Mouse (Mus musculus) WW6 (cell line): ENCODE results near the gene Zfp275.
"Not testable (repeated sequence)": the region's sequence is repeated elsewhere in the genome, so short reads cannot be mapped to it uniquely, and the experiment has no call there.

Experiments
- DNase-seq: peaks from one replicate; pipeline ENCODE4 v3.0.0-alpha.2; 2013; ENCODE audit warnings: low read depth, low spot score

Zfp275 gene

GRCm38 (mm10) chrX:73342483-73342895 is at the start of gene Zfp275:
Gene Zfp275, plus strand, starts transcription at chrX:73342621.
- DNase-seq: peak; percentile 47

DNA sequence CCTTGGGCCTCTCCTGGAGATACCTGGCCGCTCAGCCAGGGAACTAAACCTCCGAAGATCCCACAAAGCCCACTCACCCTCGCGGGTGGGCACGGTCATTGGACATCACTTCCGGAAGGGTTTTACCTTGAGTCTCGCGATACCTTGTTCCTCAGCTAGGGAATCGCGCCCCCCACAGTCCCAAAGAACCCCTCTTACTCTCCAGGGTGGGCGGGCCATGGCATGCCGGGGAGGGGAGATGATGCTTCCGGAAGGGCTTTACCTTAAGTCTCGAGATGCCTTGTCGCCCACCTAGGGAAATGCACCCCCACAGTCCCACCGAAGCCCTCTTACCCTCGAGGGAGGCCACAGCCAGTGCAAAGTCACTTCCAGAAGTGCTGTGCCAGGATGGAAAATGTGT is 49.5 kb upstream of the Zfp275 start, which contains the start of the genes Xlr5a and Xlr5c:
Xlr5a (minus strand) TSS at position 101 of the 400 bp plus-strand sequence.
Xlr5c (minus strand) TSS at position 101 of the 400 bp plus-strand sequence.
- DNase-seq: not testable (repeated sequence)

DNA sequence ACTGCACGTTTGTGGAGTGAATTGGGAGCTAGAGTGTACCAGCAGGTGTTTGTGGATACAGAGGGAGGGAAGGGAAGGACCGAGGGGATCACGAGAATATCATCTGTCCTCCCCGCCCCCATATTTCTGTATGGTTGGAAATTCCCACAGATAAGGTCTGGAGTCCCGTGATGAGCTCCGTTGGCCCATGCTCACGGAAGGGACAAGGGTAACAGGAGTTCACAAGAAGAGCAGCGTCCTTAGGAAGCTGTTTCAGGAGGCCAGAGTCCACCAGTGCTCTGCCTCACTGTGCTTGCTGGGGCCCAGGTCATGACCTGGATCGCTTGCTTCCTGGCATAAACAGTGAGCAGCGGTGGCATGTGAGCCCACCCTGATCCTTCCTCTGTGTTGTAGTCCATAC is 46.7 kb upstream of the Zfp275 start:
- not testable (repeated sequence) for DNase-seq

- DNase-seq: peak; percentile 0
Observed at GRCm38 (mm10) chrX:73312522-73312921, 29.9 kb upstream of the Zfp275 start.

- DNase-seq: no peak
Observed at GRCm38 (mm10) chrX:73321029-73321428, 21.4 kb upstream of the Zfp275 start.

GRCm38 (mm10) chrX:73327215-73327614 is 15.2 kb upstream of the Zfp275 start:
- no peak for DNase-seq

DNA sequence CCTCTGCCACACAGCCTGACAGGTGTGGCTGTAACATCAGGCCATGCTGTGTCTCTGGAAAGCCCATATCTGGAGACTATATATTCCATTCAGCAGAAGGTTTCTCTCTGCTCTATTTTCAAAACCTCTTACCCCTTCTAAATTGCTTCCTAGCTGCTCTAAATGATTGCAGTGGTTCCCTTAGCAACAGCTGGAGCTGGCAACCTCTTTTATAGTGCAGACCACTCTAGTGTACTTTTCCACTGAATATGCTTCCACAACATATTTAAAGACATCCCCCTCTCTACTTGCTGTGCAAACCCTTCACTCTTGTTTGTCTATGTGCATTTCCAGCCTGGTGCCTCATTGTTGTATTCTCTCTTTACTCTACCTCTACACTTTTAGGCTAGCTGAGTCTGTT is 8.9 kb upstream of the Zfp275 start:
- DNase-seq: no peak

DNA sequence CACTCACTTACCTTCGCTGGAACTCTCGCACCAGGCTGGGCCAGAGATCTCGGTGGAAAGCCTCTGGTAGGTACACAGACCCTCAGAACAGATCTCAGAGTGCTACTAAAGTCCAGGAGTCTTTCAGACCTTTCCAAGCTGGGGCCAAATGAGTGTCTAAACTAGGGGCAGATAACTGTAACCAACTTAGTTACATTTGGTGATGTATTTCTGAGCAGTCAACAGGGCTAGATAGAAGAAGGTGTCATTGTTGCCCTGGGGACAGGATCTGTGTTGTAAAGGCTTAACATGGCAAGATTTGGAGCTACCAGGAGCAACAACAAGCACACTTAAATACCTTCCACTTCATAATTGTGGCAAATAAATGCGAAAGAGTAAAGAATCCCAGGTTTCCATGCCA is 5.7 kb upstream of the Zfp275 start, which contains the start of gene Gm45015:
Gm45015 (minus strand) TSS at position 101 of the 400 bp plus-strand sequence.
- no peak for DNase-seq

- DNase-seq: no peak
Observed at GRCm38 (mm10) chrX:73341473-73341872, 948 bp upstream of the Zfp275 start.

GRCm38 (mm10) chrX:73342068-73342467 is 353 bp upstream of the Zfp275 start:
- DNase-seq: no peak

GRCm38 (mm10) chrX:73342941-73343735 is 717 bp downstream of the Zfp275 start:
- no peak for DNase-seq

DNA sequence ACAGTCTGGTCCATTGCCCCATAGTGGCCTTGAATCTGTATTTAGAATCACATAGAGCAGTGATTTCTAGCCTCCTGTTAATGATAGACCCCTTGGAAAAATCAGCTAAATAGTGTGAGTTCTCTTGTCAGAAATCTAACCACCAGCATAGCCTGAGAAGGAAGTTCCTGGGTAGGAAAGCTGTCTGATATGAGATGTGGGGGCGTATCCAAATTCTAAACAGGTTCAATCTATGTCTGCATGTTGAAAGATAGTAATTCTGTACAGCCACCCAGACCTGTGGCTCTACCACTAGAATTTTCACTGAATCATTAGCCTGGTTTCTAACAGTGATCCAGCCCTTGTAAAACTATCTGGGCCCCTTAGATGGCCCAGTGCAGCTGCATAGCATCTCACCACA is 1.4 kb downstream of the Zfp275 start:
- DNase-seq: no peak

DNA sequence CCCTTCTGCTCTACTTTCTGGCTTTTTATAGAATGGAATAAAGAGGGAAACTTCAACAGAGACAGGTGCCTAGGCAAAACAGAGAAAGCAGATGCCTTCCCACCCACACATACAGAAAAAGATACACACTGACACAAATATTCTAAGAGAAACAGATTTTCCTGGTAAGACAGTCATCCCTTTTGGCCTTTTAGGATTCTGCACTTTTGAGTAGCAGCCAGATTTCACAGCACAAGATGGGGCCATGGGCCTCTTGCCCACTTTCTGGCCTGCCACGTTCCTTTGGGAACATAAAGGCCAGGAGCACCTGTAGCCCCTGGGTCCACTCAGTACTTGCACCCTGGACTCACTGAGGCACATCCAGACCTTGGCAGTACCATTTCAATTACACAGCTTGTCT is 1.9 kb downstream of the Zfp275 start:
- DNase-seq: no peak

DNA sequence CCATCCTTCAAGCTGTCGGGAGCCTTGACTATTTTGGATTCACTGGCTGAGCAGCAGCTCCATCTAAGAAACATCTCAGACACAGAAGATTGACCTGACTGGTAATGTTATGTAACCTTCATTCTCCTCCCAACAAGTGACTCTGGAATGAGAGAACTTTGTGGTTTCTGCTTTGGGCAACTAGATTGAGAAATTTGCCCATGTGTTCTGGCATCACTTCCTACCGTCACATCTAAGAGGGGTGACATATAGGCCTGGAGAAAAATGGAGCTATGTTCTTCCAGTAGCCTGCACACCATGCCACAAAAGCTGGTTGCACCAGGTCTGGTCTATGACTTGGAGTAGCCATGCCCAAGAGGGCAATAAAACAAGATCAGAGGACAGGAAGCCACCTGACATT is 13.7 kb downstream of the Zfp275 start:
- no peak for DNase-seq

GRCm38 (mm10) chrX:73356719-73357118 is 14.3 kb downstream of the Zfp275 start:
- DNase-seq: no peak

DNA sequence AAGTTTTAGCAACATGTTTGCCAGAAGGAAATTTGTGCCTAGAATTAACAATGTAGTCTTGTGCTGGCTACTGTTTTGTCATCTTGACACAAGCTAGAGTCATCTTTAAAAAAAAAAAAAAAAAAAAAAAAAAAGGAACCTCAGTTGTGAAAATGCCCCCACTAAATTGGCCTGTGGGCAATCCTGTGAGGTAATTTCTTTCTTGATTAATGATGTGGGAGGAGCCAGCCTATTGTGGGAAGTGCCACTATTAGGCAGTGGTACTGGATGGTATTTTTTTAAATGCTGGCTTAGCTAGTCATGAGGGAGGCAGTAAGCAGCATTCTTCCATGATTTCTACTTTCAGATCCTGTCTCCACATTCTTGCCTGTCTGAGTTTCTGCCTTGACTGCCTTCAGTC is 20.9 kb downstream of the Zfp275 start:
- DNase-seq: no peak

DNA sequence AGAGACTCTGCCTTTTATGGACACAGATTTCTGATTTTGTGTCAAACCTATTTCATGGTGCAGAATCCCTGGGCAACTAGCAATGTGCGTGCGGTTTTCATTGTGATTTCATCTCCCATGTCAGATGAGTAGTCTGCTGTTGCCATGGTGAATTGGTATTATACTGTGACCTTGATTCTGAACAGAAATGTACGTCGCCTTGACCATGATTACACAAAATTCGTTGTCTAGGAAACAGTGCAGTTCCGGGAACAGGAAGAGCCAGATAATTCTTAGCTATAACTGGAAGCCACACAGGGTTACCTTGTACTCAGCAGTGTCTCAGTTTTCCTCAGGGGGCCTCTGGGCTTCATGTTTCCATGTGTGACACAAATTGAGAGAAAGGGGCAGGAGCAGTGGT is 42.0 kb downstream of the Zfp275 start:
- no peak for DNase-seq

DNA sequence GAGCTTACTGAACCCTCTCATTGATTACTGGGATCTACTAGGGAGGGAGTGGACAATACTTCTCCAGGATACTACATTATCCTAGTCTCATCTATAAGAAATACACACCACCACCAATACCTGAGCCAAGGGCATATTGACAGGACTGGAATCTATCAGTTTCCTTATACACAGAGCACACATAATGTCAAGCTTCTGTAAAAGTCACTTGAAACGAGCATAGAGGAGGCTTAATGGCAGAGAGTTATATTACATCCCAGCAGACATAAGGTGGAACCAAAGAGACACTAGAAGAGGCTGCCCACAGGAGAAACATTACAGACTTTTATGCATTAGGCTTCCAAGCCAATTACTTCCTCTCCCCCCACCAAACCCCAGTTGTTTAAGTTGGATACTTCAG is 42.5 kb downstream of the Zfp275 start:
- no peak for DNase-seq

- no peak for DNase-seq
Observed at GRCm38 (mm10) chrX:73391481-73391880, 49.1 kb downstream of the Zfp275 start.

GRCm38 (mm10) chrX:73396446-73396845 is 54.0 kb downstream of the Zfp275 start:
- no peak for DNase-seq

- DNase-seq: not testable (repeated sequence)
Observed at GRCm38 (mm10) chrX:73398636-73399035, 56.2 kb downstream of the Zfp275 start, which contains the start of gene Gm18336. Gene Gm18336, minus strand, starts transcription at chrX:73398736.

DNA sequence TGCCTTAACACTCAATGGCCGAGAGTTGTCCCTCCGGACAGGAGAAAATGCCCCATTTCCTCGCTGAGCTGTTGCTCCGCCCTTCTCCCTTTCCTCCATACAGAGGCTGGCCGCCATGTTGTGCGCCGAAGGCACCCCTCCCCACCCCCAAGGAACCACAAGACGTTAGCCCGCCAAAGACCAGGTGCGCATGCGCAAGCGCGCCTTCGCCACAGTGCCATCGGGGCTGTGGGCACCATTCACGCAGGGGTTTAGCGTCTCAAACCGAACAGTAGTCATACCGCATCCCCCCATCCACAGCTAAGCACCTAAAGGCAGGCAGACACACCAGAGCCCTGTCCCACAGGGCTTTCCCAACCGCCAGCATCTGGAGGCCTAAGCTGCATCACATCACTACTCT is 58.5 kb downstream of the Zfp275 start:
- DNase-seq: no peak

- no peak for DNase-seq
Observed at GRCm38 (mm10) chrX:73401616-73402015, 59.2 kb downstream of the Zfp275 start.
